In the genomic region with DNA sequence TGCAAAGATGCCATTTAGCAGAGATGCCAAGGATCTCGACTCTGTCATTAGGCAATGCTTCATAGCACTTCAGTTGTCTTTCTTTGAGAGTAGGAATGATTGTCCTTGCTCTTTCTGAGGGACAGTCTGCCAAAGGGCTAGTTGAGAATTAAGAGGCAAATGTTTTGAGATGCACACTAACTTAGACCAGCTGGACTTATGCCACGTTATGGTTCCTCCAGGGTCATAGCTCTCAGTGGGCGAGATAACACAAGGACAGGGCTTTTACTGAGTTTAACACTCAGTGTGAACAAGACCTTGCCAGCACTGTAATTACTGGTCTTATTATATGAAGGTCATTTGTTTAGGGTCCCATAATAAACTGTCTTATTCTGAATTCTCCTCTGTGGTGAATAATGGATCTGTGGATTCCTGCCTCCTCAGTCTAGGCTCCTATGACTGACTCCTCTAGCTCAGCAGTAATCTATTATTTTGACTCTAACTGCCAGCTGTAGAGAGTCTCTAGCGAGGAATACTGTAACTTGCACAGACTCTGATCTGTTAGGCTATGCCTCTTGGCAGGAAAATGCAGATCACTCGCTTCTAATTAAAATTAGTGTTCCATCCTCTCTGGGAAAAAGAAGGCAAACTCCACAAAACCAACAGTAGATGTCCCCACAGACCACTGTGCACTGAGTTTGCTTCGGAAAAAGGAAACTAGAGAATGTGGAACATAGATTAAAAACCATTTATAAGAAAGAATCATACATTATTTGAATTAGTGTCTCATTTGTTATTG, we compare ENCODE assay signal across 8 mouse cellular contexts.
DNase-seq lines count a peak whose midpoint lies in the region; ATAC-seq and TF ChIP-seq lines count a peak whose summit lies in the region.

No protein-coding gene starts in this region.

- no peak overlapping the region for H3K27ac ChIP-seq in forebrain, embryonic 11.5 days (ENCODE audit: low read depth, low read length)
- no peak overlapping the region for H3K27ac ChIP-seq in forebrain, embryonic 10.5 days
- H3K27ac ChIP-seq in CH12.LX (ENCODE audit: insufficient read depth, low read depth), result no peak overlapping the region
- no peak overlapping the region for H3K27ac ChIP-seq in forebrain, embryonic 16.5 days (ENCODE audit: low read length)

- ATAC-seq in forebrain, embryonic 11.5 days (replicated peaks; ENCODE audit: low FRiP score), result peak; percentile 49
- peak; percentile 92 for ATAC-seq in forebrain, embryonic 16.5 days

- no peak for TF ChIP-seq EP300 in CH12.LX (IDR thresholded peaks at IDR 0.05; ENCODE audit: low read length)

- 56% methylated on average over 6 of the region's 6 CpGs for WGBS in forebrain, embryonic 11.5 days
- WGBS in forebrain, embryonic 10.5 days, result 63% methylated on average over 6 of the region's 6 CpGs
- 12% methylated on average over 6 of the region's 6 CpGs for WGBS in forebrain, embryonic 16.5 days

- in situ Hi-C loops in CH12.LX (cut with MboI; ENCODE audit: low pct_ligation_motif_present, low pct_unique_long_range_greater_than_20kb, low sequenced_read_pairs), result no loop called here

- no peaks in the 10 kb centered on the region for H3K36me3 ChIP-seq in forebrain, embryonic 11.5 days (ENCODE audit: control insufficient read depth, insufficient read depth, low read length)
- H3K36me3 ChIP-seq in forebrain, embryonic 10.5 days (replicated peaks), result no peaks in the 10 kb centered on the region
- H3K36me3 ChIP-seq in CH12.LX (replicated peaks in 1 of 2; ENCODE audit: control insufficient read depth in 1 of 2, insufficient read depth in 1 of 2, low read length in 1 of 2), result no peaks in the 10 kb centered on the region
- H3K36me3 ChIP-seq in forebrain, embryonic 16.5 days (ENCODE audit: control insufficient read depth, insufficient read depth), result no peaks in the 10 kb centered on the region

- H3K9me3 ChIP-seq in forebrain, embryonic 11.5 days (ENCODE audit: control insufficient read depth, low read length), result no peaks in the 10 kb centered on the region
- H3K9me3 ChIP-seq in forebrain, embryonic 10.5 days, result no peaks in the 10 kb centered on the region
- no peaks in the 10 kb centered on the region for H3K9me3 ChIP-seq in CH12.LX (replicated peaks; ENCODE audit: low read length)
- H3K9me3 ChIP-seq in forebrain, embryonic 16.5 days (ENCODE audit: control insufficient read depth, low read length), result no peaks in the 10 kb centered on the region

- intact Hi-C loops in left cerebral cortex, postnatal 4 days (cut with DNase I), result loop anchor here (5.0 kb wide), 1 partner anchor 1474 kb away; no protein-coding TSS in a partner anchor

- dilution Hi-C loops in CH12.LX (cut with MboI; ENCODE audit: extremely low pct_ligation_motif_present, extremely low pct_unique_long_range_greater_than_20kb, low sequenced_read_pairs), result no loop called here

- peaks cover 2% of the 10 kb centered on the region; the same call in 1 of the 2 replicates for H3K4me1 ChIP-seq in forebrain, embryonic 11.5 days (replicated peaks; ENCODE audit: control insufficient read depth, insufficient read depth, low read length)
- peaks cover 22% of the 10 kb centered on the region for H3K4me1 ChIP-seq in forebrain, embryonic 10.5 days
- H3K4me1 ChIP-seq in CH12.LX (ENCODE audit: control insufficient read depth in 1 of 2, insufficient read depth in 2 of 2), result no peaks in the 10 kb centered on the region
- H3K4me1 ChIP-seq in forebrain, embryonic 16.5 days (replicated peaks; ENCODE audit: control insufficient read depth, insufficient read depth, low read length), result peaks cover 13% of the 10 kb centered on the region

- TF ChIP-seq POLR2A in CH12.LX (IDR thresholded peaks at IDR 0.05; ENCODE audit: low read depth, low read length), result no peak

- H3K4me3 ChIP-seq in forebrain, embryonic 11.5 days (ENCODE audit: low read depth, low read length), result no peak overlapping the region
- H3K4me3 ChIP-seq in forebrain, embryonic 10.5 days, result no peak overlapping the region
- H3K4me3 ChIP-seq in CH12.LX (replicated peaks in 1 of 3; ENCODE audit: low read depth in 2 of 3, low read length in 2 of 3, poor library complexity in 1 of 3), result no peak overlapping the region
- H3K4me3 ChIP-seq in forebrain, embryonic 16.5 days (replicated peaks; ENCODE audit: low read length), result no peak overlapping the region

- H3K27me3 ChIP-seq in forebrain, embryonic 11.5 days (ENCODE audit: control insufficient read depth, insufficient read depth, low read length), result no peaks in the 10 kb centered on the region
- H3K27me3 ChIP-seq in forebrain, embryonic 10.5 days (ENCODE audit: poor library complexity, severe bottlenecking), result peaks cover 12% of the 10 kb centered on the region
- no peaks in the 10 kb centered on the region for H3K27me3 ChIP-seq in CH12.LX (replicated peaks)
- no peaks in the 10 kb centered on the region for H3K27me3 ChIP-seq in forebrain, embryonic 16.5 days (replicated peaks; ENCODE audit: control insufficient read depth, insufficient read depth, low read length)

- peak in 1 of 2 experiments; percentile 24; a peak in 1 of 4 replicates for TF ChIP-seq CTCF in CH12.LX (conservative IDR thresholded peaks at IDR 0.05 in 1 of 2, IDR thresholded peaks at IDR 0.05 in 1 of 2; ENCODE audit: low read depth in 2 of 2, low read length in 2 of 2)

- H3K79me2 ChIP-seq in CH12.LX (replicated peaks; ENCODE audit: control insufficient read depth, extremely low read depth, insufficient read depth, poor library complexity, severe bottlenecking), result no peaks in the 10 kb centered on the region

- DNase-seq in forebrain, embryonic 11.5 days (ENCODE audit: low spot score), result no peak
- DNase-seq in forebrain, embryonic 10.5 days (ENCODE audit: extremely low spot score, low spot score), result no peak
- no peak for DNase-seq in CH12.LX (ENCODE audit: extremely low read depth)
- peak; percentile 36 for DNase-seq in left cerebral cortex, postnatal 4 days
- no peak for DNase-seq in urinary bladder, postnatal 4 days (ENCODE audit: low spot score in 2 of 2)
- DNase-seq in adrenal gland, postnatal 36 days, result no peak
- DNase-seq in thymus, postnatal 10 days (ENCODE audit: low spot score in 2 of 2), result no peak

- peak; percentile 37 for TF ChIP-seq RAD21 in CH12.LX (IDR thresholded peaks at IDR 0.05; ENCODE audit: low read depth, low read length)

- no peak overlapping the region for H3K9ac ChIP-seq in forebrain, embryonic 11.5 days (ENCODE audit: low read length)
- H3K9ac ChIP-seq in CH12.LX (ENCODE audit: insufficient read depth, low read depth), result no peak overlapping the region
- H3K9ac ChIP-seq in forebrain, embryonic 16.5 days (replicated peaks; ENCODE audit: low read depth, low read length), result no peak overlapping the region

- H3K4me2 ChIP-seq in forebrain, embryonic 11.5 days (ENCODE audit: low read depth, low read length, severe bottlenecking), result no peak overlapping the region
- H3K4me2 ChIP-seq in CH12.LX (ENCODE audit: insufficient read depth, low read depth, poor library complexity, severe bottlenecking), result no peak overlapping the region
- no peak overlapping the region for H3K4me2 ChIP-seq in forebrain, embryonic 16.5 days (ENCODE audit: low read length)

TF ChIP-seq in CH12.LX, 34 proteins besides CTCF, POLR2A, EP300 and RAD21:
- TF ChIP-seq MAX (IDR thresholded peaks at IDR 0.05; ENCODE audit: low read length) (no peak), CHD2 (IDR thresholded peaks at IDR 0.05; ENCODE audit: low read length) (no peak)
